In the genomic region with DNA sequence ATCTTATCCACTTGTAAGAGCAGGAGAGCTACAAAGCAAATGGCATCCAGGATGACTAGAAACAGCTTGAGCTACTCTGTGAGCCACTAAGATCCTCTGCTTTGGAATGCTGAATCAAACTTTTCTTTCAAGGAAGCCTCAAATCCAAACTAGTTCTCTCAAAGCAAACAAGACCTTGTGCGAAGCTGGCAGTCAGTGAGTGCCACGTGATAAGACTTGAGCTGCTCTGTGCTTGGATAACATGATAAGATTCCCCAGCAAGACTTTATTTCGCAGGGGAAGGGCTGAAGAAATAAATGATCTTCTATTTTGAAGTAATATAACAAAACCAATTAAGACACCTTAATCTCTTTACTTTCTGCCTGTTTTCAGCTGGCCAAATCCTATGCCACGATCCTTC, we compare ENCODE assay signal across 33 mouse cellular contexts. TPM values are rescaled to one million over a fixed set of nuclear protein-coding genes. Genes with fewer than 3 reads are reported as not detected.
DNase-seq lines count a peak whose midpoint lies in the region; ATAC-seq and TF ChIP-seq lines count a peak whose summit lies in the region.
"Had no signal": no experiment of that assay in that cellular context is flagged by ENCODE, and none has a peak within 500 bp of the region (broad histone marks: within the 10 kb centered on the region; RNA-seq: fewer than 3 reads in every experiment).

No protein-coding gene starts in this region.

- 57% methylated on average over 4 of the region's 4 CpGs for WGBS in liver, adult 2 months
- 29% methylated on average over 4 of the region's 4 CpGs for WGBS in liver, embryonic 12.5 days (ENCODE audit: insufficient replicate concordance)
- WGBS in intestine, postnatal 0 days: 34% methylated on average over 4 of the region's 4 CpGs
- 51% methylated on average over 4 of the region's 4 CpGs for WGBS in stomach, postnatal 0 days

- TF ChIP-seq EP300 in MEL (IDR thresholded peaks at IDR 0.05; ENCODE audit: low read depth in 1 of 2, low read length in 2 of 2): no peak
- no peak for TF ChIP-seq EP300 in stomach, postnatal 0 days (optimal IDR thresholded peaks at IDR 0.05)

- no peak overlapping the region for H3K4me2 ChIP-seq in liver, embryonic 12.5 days
- peak overlapping the region; percentile 35 for H3K4me2 ChIP-seq in intestine, postnatal 0 days (replicated peaks; ENCODE audit: low read depth)
- peak overlapping the region; percentile 14; the same call in 1 of the 2 replicates for H3K4me2 ChIP-seq in stomach, postnatal 0 days (replicated peaks; ENCODE audit: low read depth)
- H3K4me2 ChIP-seq: embryonic facial prominence, embryonic 13.5 days; forebrain, embryonic 12.5 days; heart, embryonic 12.5 days; heart, embryonic 15.5 days; hindbrain, embryonic 14.5 days had no signal

- H3K4me1 ChIP-seq in liver, adult 2 months (ENCODE audit: control insufficient read depth, insufficient read depth, low read length): peaks cover 4% of the 10 kb centered on the region; the same call in 1 of the 2 replicates
- no peaks in the 10 kb centered on the region for H3K4me1 ChIP-seq in liver, embryonic 12.5 days
- H3K4me1 ChIP-seq in MEL (ENCODE audit: control insufficient read depth in 1 of 2, insufficient read depth in 2 of 2, low read length in 2 of 2): no peaks in the 10 kb centered on the region
- no peaks in the 10 kb centered on the region; the same call in 1 of the 2 replicates for H3K4me1 ChIP-seq in intestine, postnatal 0 days (replicated peaks; ENCODE audit: control insufficient read depth, insufficient read depth, low read length)
- H3K4me1 ChIP-seq in stomach, postnatal 0 days (replicated peaks; ENCODE audit: control insufficient read depth, insufficient read depth): no peaks in the 10 kb centered on the region
- H3K4me1 ChIP-seq: embryonic facial prominence, embryonic 10.5 days; embryonic facial prominence, embryonic 13.5 days; forebrain, embryonic 12.5 days; heart, embryonic 15.5 days had no signal

- TF ChIP-seq POLR2A in liver, adult 2 months (IDR thresholded peaks at IDR 0.05; ENCODE audit: extremely low read depth, insufficient read depth, low read length): no peak
- TF ChIP-seq POLR2A in MEL (IDR thresholded peaks at IDR 0.05; ENCODE audit: control insufficient read depth in 1 of 2, insufficient read depth in 1 of 2, low read depth in 1 of 2, low read length in 2 of 2, poor library complexity in 1 of 2): no peak

- TF ChIP-seq RAD21 in MEL (IDR thresholded peaks at IDR 0.05; ENCODE audit: low read depth, low read length): no peak

- H3K36me3 ChIP-seq in liver, adult 2 months (ENCODE audit: control insufficient read depth, insufficient read depth, low read length): no peaks in the 10 kb centered on the region
- no peaks in the 10 kb centered on the region for H3K36me3 ChIP-seq in liver, embryonic 12.5 days
- no peaks in the 10 kb centered on the region for H3K36me3 ChIP-seq in MEL (ENCODE audit: control insufficient read depth in 1 of 2, insufficient read depth in 2 of 2, low read length in 2 of 2)
- no peaks in the 10 kb centered on the region for H3K36me3 ChIP-seq in intestine, postnatal 0 days (ENCODE audit: control insufficient read depth, insufficient read depth)
- no peaks in the 10 kb centered on the region for H3K36me3 ChIP-seq in stomach, postnatal 0 days (ENCODE audit: control insufficient read depth, insufficient read depth, low read length)
- H3K36me3 ChIP-seq: embryonic facial prominence, embryonic 10.5 days; embryonic facial prominence, embryonic 13.5 days; forebrain, embryonic 12.5 days; heart, embryonic 12.5 days; heart, embryonic 15.5 days had no signal

- no peak overlapping the region for H3K4me3 ChIP-seq in liver, adult 2 months (ENCODE audit: insufficient read depth, low read depth, low read length)
- no peak overlapping the region for H3K4me3 ChIP-seq in liver, embryonic 12.5 days
- no peak overlapping the region for H3K4me3 ChIP-seq in MEL (ENCODE audit: control insufficient read depth in 1 of 2, insufficient read depth in 1 of 2, low read depth in 2 of 2, low read length in 2 of 2)
- no peak overlapping the region for H3K4me3 ChIP-seq in intestine, postnatal 0 days (ENCODE audit: low read depth, low read length)
- H3K4me3 ChIP-seq in stomach, postnatal 0 days (ENCODE audit: low read depth, low read length): peak overlapping the region; percentile 4; the same call in 1 of the 2 replicates
- H3K4me3 ChIP-seq: embryonic facial prominence, embryonic 10.5 days; embryonic facial prominence, embryonic 13.5 days; erythroblast, embryonic 14.5 days; forebrain, embryonic 12.5 days; gastrocnemius, adult 2 months; heart, embryonic 12.5 days; heart, embryonic 15.5 days had no signal

- H3K79me2 ChIP-seq in liver, adult 2 months (ENCODE audit: control insufficient read depth, insufficient read depth, low read length): no peaks in the 10 kb centered on the region
- H3K79me2 ChIP-seq in MEL (ENCODE audit: control insufficient read depth, insufficient read depth, low read length, poor library complexity): no peaks in the 10 kb centered on the region

- TF ChIP-seq CTCF in liver, adult 2 months (IDR thresholded peaks at IDR 0.05; ENCODE audit: low read depth, low read length): no peak
- no peak for TF ChIP-seq CTCF in MEL (IDR thresholded peaks at IDR 0.05 in 2 of 3, conservative IDR thresholded peaks at IDR 0.05 in 1 of 3; ENCODE audit: control insufficient read depth in 1 of 3, insufficient read depth in 1 of 3, low read depth in 2 of 3, low read length in 3 of 3, poor library complexity in 1 of 3, severe bottlenecking in 1 of 3)
- no peak for TF ChIP-seq CTCF in intestine, postnatal 0 days (IDR thresholded peaks at IDR 0.05; ENCODE audit: low read depth)
- TF ChIP-seq CTCF in stomach, postnatal 0 days (IDR thresholded peaks at IDR 0.05; ENCODE audit: low read depth): no peak

- no peaks in the 10 kb centered on the region for H3K27me3 ChIP-seq in liver, adult 2 months (ENCODE audit: control insufficient read depth, insufficient read depth, low read length)
- peaks cover 2% of the 10 kb centered on the region; the same call in 1 of the 2 replicates for H3K27me3 ChIP-seq in liver, embryonic 12.5 days (replicated peaks)
- peaks cover 2 to 3% of the 10 kb centered on the region in 2 experiments; a peak in 3 of 4 replicates for H3K27me3 ChIP-seq in MEL (ENCODE audit: control insufficient read depth in 1 of 2, insufficient read depth in 2 of 2, low read length in 2 of 2)
- no peaks in the 10 kb centered on the region for H3K27me3 ChIP-seq in intestine, postnatal 0 days (replicated peaks; ENCODE audit: control insufficient read depth, insufficient read depth, low read length)
- no peaks in the 10 kb centered on the region for H3K27me3 ChIP-seq in stomach, postnatal 0 days (ENCODE audit: control insufficient read depth, insufficient read depth, low read length)
- H3K27me3 ChIP-seq: embryonic facial prominence, embryonic 13.5 days; forebrain, embryonic 12.5 days; heart, embryonic 12.5 days; heart, embryonic 15.5 days had no signal

- no peak for ATAC-seq in liver, embryonic 12.5 days
- no peak for ATAC-seq in intestine, postnatal 0 days
- no peak for ATAC-seq in stomach, postnatal 0 days (ENCODE audit: low FRiP score, low TSS enrichment)
- ATAC-seq: activated CD4-positive, CD25-positive, alpha-beta regulatory T cell, adult 4 months; CD4-positive, CD25-positive, alpha-beta regulatory T cell, adult 4 months; forebrain, embryonic 16.5 days; hindbrain, postnatal 0 days had no signal

- no peak overlapping the region for H3K27ac ChIP-seq in liver, adult 2 months (replicated peaks; ENCODE audit: insufficient read depth, low read depth, low read length)
- no peak overlapping the region for H3K27ac ChIP-seq in liver, embryonic 12.5 days
- H3K27ac ChIP-seq in MEL (ENCODE audit: control insufficient read depth, low read depth, low read length): no peak overlapping the region
- H3K27ac ChIP-seq in intestine, postnatal 0 days (ENCODE audit: low read depth, low read length): no peak overlapping the region
- peak overlapping the region; percentile 13; the same call in 1 of the 2 replicates for H3K27ac ChIP-seq in stomach, postnatal 0 days (replicated peaks)
- H3K27ac ChIP-seq: embryonic facial prominence, embryonic 10.5 days; embryonic facial prominence, embryonic 13.5 days; forebrain, embryonic 12.5 days; gastrocnemius, adult 2 months; heart, embryonic 15.5 days; hindbrain, embryonic 14.5 days; hindbrain, postnatal 0 days had no signal

- H3K9ac ChIP-seq in liver, adult 2 months (ENCODE audit: low read depth, low read length): no peak overlapping the region
- H3K9ac ChIP-seq in liver, embryonic 12.5 days: no peak overlapping the region
- H3K9ac ChIP-seq in MEL (ENCODE audit: control insufficient read depth, low read depth, low read length, poor library complexity, severe bottlenecking): no peak overlapping the region
- H3K9ac ChIP-seq in intestine, postnatal 0 days (ENCODE audit: low read depth, low read length): no peak overlapping the region
- no peak overlapping the region for H3K9ac ChIP-seq in stomach, postnatal 0 days (ENCODE audit: low read length)
- H3K9ac ChIP-seq: embryonic facial prominence, embryonic 13.5 days; forebrain, embryonic 12.5 days; heart, embryonic 12.5 days; heart, embryonic 15.5 days; hindbrain, embryonic 14.5 days had no signal

- DNase-seq in liver, adult 2 months (ENCODE audit: extremely low read depth, low read depth, low spot score): peak; percentile 37
- peak; percentile 21 for DNase-seq in MEL (ENCODE audit: low read depth, low spot score)
- no peak for DNase-seq in stomach, postnatal 0 days (ENCODE audit: low spot score)
- no peak for DNase-seq in right cerebral cortex, postnatal 14 days
- DNase-seq in frontal cortex, adult 2 months (ENCODE audit: extremely low spot score in 1 of 2, low spot score in 1 of 2): no peak
- DNase-seq: adrenal gland, adult 8-10 months; adrenal gland, postnatal 25 days; cerebellum, adult 11-12 months; cerebellum, adult 8-10 months; cerebellum, postnatal 36 days; embryo, embryonic 11 days; gastrocnemius, adult 2 months; gastrocnemius, postnatal 14 days; heart, postnatal 36 days had no signal

- no peaks in the 10 kb centered on the region for H3K9me3 ChIP-seq in liver, embryonic 12.5 days (replicated peaks)
- no peaks in the 10 kb centered on the region for H3K9me3 ChIP-seq in MEL (replicated peaks; ENCODE audit: insufficient read depth, low read length)
- no peaks in the 10 kb centered on the region for H3K9me3 ChIP-seq in intestine, postnatal 0 days (ENCODE audit: control insufficient read depth)
- no peaks in the 10 kb centered on the region for H3K9me3 ChIP-seq in stomach, postnatal 0 days (ENCODE audit: control insufficient read depth, low read length)
- H3K9me3 ChIP-seq: forebrain, embryonic 12.5 days; heart, embryonic 15.5 days had no signal

RNA-seq across cellular contexts. Expression of a gene that starts 4.8 kb away (rescaled TPM):
- 0.20 and 0.55 TPM in 2 replicates for total RNA-seq in liver, adult 2 months (2014; rRNA removed)
- 0.16 TPM in 1 of 2 replicates, not detected in the other for polyA plus RNA-seq in liver, adult 2 months (2012; rRNA removed)
- not detected in 2 replicates for polyA plus RNA-seq in liver, embryonic 12.5 days (2016; fragmentation: Nextera tagmentation; extraction: Ambion mirVana)
- not detected in 2 replicates for total RNA-seq in MEL (2012; rRNA removed)
- not detected for polyA plus RNA-seq in MEL (2012; ENCODE audit: insufficient read depth in 1 of 2, insufficient read length in 2 of 2, low read depth in 1 of 2, low replicate concordance in 2 of 2, missing spikeins in 1 of 2)
- 0.43 and 0.65 TPM in 2 replicates for polyA plus RNA-seq in intestine, postnatal 0 days (2015; fragmentation: Nextera tagmentation; extraction: Ambion mirVana)
- not detected in 2 replicates for polyA plus RNA-seq in stomach, postnatal 0 days (2015; fragmentation: Nextera tagmentation; extraction: Ambion mirVana)
- polyA plus RNA-seq in frontal cortex, adult 2 months (2012; rRNA removed): not detected in 2 replicates
- total RNA-seq: adrenal gland, adult 8-10 months; adrenal gland, postnatal 25 days; gastrocnemius, adult 2 months; gastrocnemius, postnatal 14 days; heart, adult 18-20 months; heart, postnatal 10 days; heart, postnatal 36 days; hindbrain, postnatal 0 days had no signal
- polyA plus RNA-seq: activated CD4-positive, CD25-positive, alpha-beta regulatory T cell, adult 4 months; brain, embryonic 14.5 days; C2C12; CD4-positive, CD25-positive, alpha-beta regulatory T cell, adult 4 months; cortical plate, adult 2 months; embryonic facial prominence, embryonic 10.5 days; embryonic facial prominence, embryonic 13.5 days; erythroblast, embryonic 14.5 days; forebrain, embryonic 16.5 days; gonadal fat pad, adult 2 months; heart, embryonic 12.5 days; heart, embryonic 15.5 days; hindbrain, embryonic 14.5 days had no signal

RNA-seq across cellular contexts. Expression of a gene that starts 11.0 kb away (rescaled TPM):
- 18.7 and 24.3 TPM in 2 replicates for total RNA-seq in liver, adult 2 months (2014; rRNA removed)
- 6.0 and 8.8 TPM in 2 replicates for polyA plus RNA-seq in liver, adult 2 months (2012; rRNA removed)
- polyA plus RNA-seq in liver, embryonic 12.5 days (2016; fragmentation: Nextera tagmentation; extraction: Ambion mirVana): 0.18 TPM in 2 replicates
- total RNA-seq in MEL (2012; rRNA removed): 0.07 TPM in 1 of 2 replicates, not detected in the other
- polyA plus RNA-seq in MEL (2012; ENCODE audit: insufficient read depth in 1 of 2, insufficient read length in 2 of 2, low read depth in 1 of 2, low replicate concordance in 2 of 2, missing spikeins in 1 of 2): under 1 TPM in 1 of 2 experiments, not detected in 1; 0.07 TPM
- 4.7 and 5.3 TPM in 2 replicates for polyA plus RNA-seq in intestine, postnatal 0 days (2015; fragmentation: Nextera tagmentation; extraction: Ambion mirVana)
- 4.7 and 5.3 TPM in 2 replicates for polyA plus RNA-seq in stomach, postnatal 0 days (2015; fragmentation: Nextera tagmentation; extraction: Ambion mirVana)
- polyA plus RNA-seq in frontal cortex, adult 2 months (2012; rRNA removed): 4.0 and 4.3 TPM in 2 replicates
- polyA plus RNA-seq: erythroblast, embryonic 14.5 days had no signal

RNA-seq across cellular contexts. Expression of a gene that starts 11.3 kb away (rescaled TPM):
- total RNA-seq in liver, adult 2 months (2014; rRNA removed): 27.1 and 32.8 TPM in 2 replicates
- polyA plus RNA-seq in liver, adult 2 months (2012; rRNA removed): 11.1 and 15.4 TPM in 2 replicates
- polyA plus RNA-seq in liver, embryonic 12.5 days (2016; fragmentation: Nextera tagmentation; extraction: Ambion mirVana): 2.3 and 3.1 TPM in 2 replicates
- total RNA-seq in MEL (2012; rRNA removed): not detected in 2 replicates
- not detected for polyA plus RNA-seq in MEL (2012; ENCODE audit: insufficient read depth in 1 of 2, insufficient read length in 2 of 2, low read depth in 1 of 2, low replicate concordance in 2 of 2, missing spikeins in 1 of 2)
- 57.3 and 68.7 TPM in 2 replicates for polyA plus RNA-seq in intestine, postnatal 0 days (2015; fragmentation: Nextera tagmentation; extraction: Ambion mirVana)
- polyA plus RNA-seq in stomach, postnatal 0 days (2015; fragmentation: Nextera tagmentation; extraction: Ambion mirVana): 290 and 317 TPM in 2 replicates
- polyA plus RNA-seq in frontal cortex, adult 2 months (2012; rRNA removed): 55.8 and 70.2 TPM in 2 replicates
- polyA plus RNA-seq: erythroblast, embryonic 14.5 days had no signal

RNA-seq across cellular contexts. Expression of a gene that starts 37.4 kb away (rescaled TPM):
- 82.9 and 103 TPM in 2 replicates for total RNA-seq in liver, adult 2 months (2014; rRNA removed)
- 25.5 and 34.4 TPM in 2 replicates for polyA plus RNA-seq in liver, adult 2 months (2012; rRNA removed)
- 46.8 and 47.6 TPM in 2 replicates for polyA plus RNA-seq in liver, embryonic 12.5 days (2016; fragmentation: Nextera tagmentation; extraction: Ambion mirVana)
- 24.4 and 24.6 TPM in 2 replicates for total RNA-seq in MEL (2012; rRNA removed)
- 10 to 100 TPM in 1 of 2 experiments, not detected in 1; 24.6 TPM for polyA plus RNA-seq in MEL (2012; ENCODE audit: insufficient read depth in 1 of 2, insufficient read length in 2 of 2, low read depth in 1 of 2, low replicate concordance in 2 of 2, missing spikeins in 1 of 2)
- polyA plus RNA-seq in intestine, postnatal 0 days (2015; fragmentation: Nextera tagmentation; extraction: Ambion mirVana): 88.2 and 90.8 TPM in 2 replicates
- 83.8 and 87.0 TPM in 2 replicates for polyA plus RNA-seq in stomach, postnatal 0 days (2015; fragmentation: Nextera tagmentation; extraction: Ambion mirVana)
- 73.9 and 76.7 TPM in 2 replicates for polyA plus RNA-seq in frontal cortex, adult 2 months (2012; rRNA removed)

RNA-seq across cellular contexts. Expression of a gene that starts 37.7 kb away (rescaled TPM):
- total RNA-seq in liver, adult 2 months (2014; rRNA removed): 339 and 354 TPM in 2 replicates
- 363 and 441 TPM in 2 replicates for polyA plus RNA-seq in liver, adult 2 months (2012; rRNA removed)
- polyA plus RNA-seq in liver, embryonic 12.5 days (2016; fragmentation: Nextera tagmentation; extraction: Ambion mirVana): 344 and 352 TPM in 2 replicates
- total RNA-seq in MEL (2012; rRNA removed): 312 and 340 TPM in 2 replicates
- polyA plus RNA-seq in MEL (2012; ENCODE audit: insufficient read depth in 1 of 2, insufficient read length in 2 of 2, low read depth in 1 of 2, low replicate concordance in 2 of 2, missing spikeins in 1 of 2): 100 to 1,000 TPM in 1 of 2 experiments, not detected in 1; 375 TPM
- 738 and 800 TPM in 2 replicates for polyA plus RNA-seq in intestine, postnatal 0 days (2015; fragmentation: Nextera tagmentation; extraction: Ambion mirVana)
- polyA plus RNA-seq in stomach, postnatal 0 days (2015; fragmentation: Nextera tagmentation; extraction: Ambion mirVana): 425 and 428 TPM in 2 replicates
- 150 and 156 TPM in 2 replicates for polyA plus RNA-seq in frontal cortex, adult 2 months (2012; rRNA removed)

Comparison
In these comparisons a context has a peak if more than half of its experiments do, and no peak if none do; other contexts are left out.
1. DNase-seq: peak in liver, adult 2 months (single experiment) and MEL (single experiment); none in stomach, postnatal 0 days (single experiment), right cerebral cortex, postnatal 14 days (single experiment) and frontal cortex, adult 2 months (0 of 2).